ENCODE assay signal across 21 mouse cellular contexts in genomic region chr9:61059225-61059624, GRCm38 (mm10).
DNase-seq lines count a peak whose midpoint lies in the region; ATAC-seq and TF ChIP-seq lines count a peak whose summit lies in the region.
"Had no signal": no experiment of that assay in that cellular context is flagged by ENCODE, and none has a peak within 500 bp of the region (broad histone marks: within the 10 kb centered on the region; RNA-seq: fewer than 3 reads in every experiment).

No protein-coding gene starts in this region.

- no peak overlapping the region for H3K9ac ChIP-seq in heart, postnatal 0 days (replicated peaks; ENCODE audit: low read depth, low read length)
- H3K9ac ChIP-seq in liver, adult 2 months (ENCODE audit: low read depth, low read length) = no peak overlapping the region
- no peak overlapping the region for H3K9ac ChIP-seq in liver, embryonic 12.5 days
- no peak overlapping the region for H3K9ac ChIP-seq in MEL (ENCODE audit: control insufficient read depth, low read depth, low read length, poor library complexity, severe bottlenecking)
- H3K9ac ChIP-seq: heart, embryonic 15.5 days; kidney, embryonic 15.5 days; limb, embryonic 15.5 days had no signal

- no peak overlapping the region for H3K27ac ChIP-seq in heart, postnatal 0 days (ENCODE audit: low read depth)
- no peak overlapping the region for H3K27ac ChIP-seq in liver, adult 2 months (replicated peaks; ENCODE audit: insufficient read depth, low read depth, low read length)
- H3K27ac ChIP-seq in liver, embryonic 12.5 days = no peak overlapping the region
- no peak overlapping the region for H3K27ac ChIP-seq in MEL (ENCODE audit: control insufficient read depth, low read depth, low read length)
- H3K27ac ChIP-seq: heart, embryonic 15.5 days; hindbrain, embryonic 10.5 days; kidney, embryonic 15.5 days; limb, embryonic 15.5 days had no signal

- no peak for TF ChIP-seq EP300 in heart, postnatal 0 days (IDR thresholded peaks at IDR 0.05; ENCODE audit: low read depth)
- no peak for TF ChIP-seq EP300 in MEL (IDR thresholded peaks at IDR 0.05; ENCODE audit: low read depth in 1 of 2, low read length in 2 of 2)

- no peak for ATAC-seq in heart, postnatal 0 days (ENCODE audit: insufficient read depth, low read depth)
- ATAC-seq in liver, embryonic 12.5 days = no peak
- no peak for ATAC-seq in cerebellum, adult (ENCODE audit: insufficient number of reproducible peaks, low FRiP score, low TSS enrichment)
- ATAC-seq: activated CD4-positive, CD25-positive, alpha-beta regulatory T cell, adult 4 months; inflammation-experienced regulatory T-cells, adult 6 months had no signal

- H3K27me3 ChIP-seq in heart, postnatal 0 days (ENCODE audit: control insufficient read depth, insufficient read depth, low read length) = peaks cover 20% of the 10 kb centered on the region
- no peaks in the 10 kb centered on the region for H3K27me3 ChIP-seq in liver, adult 2 months (ENCODE audit: control insufficient read depth, insufficient read depth, low read length)
- H3K27me3 ChIP-seq in liver, embryonic 12.5 days (replicated peaks) = peaks cover 14% of the 10 kb centered on the region
- H3K27me3 ChIP-seq in MEL (ENCODE audit: control insufficient read depth in 1 of 2, insufficient read depth in 2 of 2, low read length in 2 of 2) = no peaks in the 10 kb centered on the region

- no peaks in the 10 kb centered on the region for H3K79me2 ChIP-seq in liver, adult 2 months (ENCODE audit: control insufficient read depth, insufficient read depth, low read length)
- H3K79me2 ChIP-seq in MEL (ENCODE audit: control insufficient read depth, insufficient read depth, low read length, poor library complexity) = no peaks in the 10 kb centered on the region

- no peak for DNase-seq in heart, postnatal 0 days (ENCODE audit: low spot score)
- DNase-seq in heart, postnatal 14 days = no peak
- DNase-seq in liver, adult 2 months (ENCODE audit: extremely low read depth, low read depth, low spot score) = no peak
- DNase-seq in A20 (ENCODE audit: low read depth, low spot score) = peak; percentile 10
- peak; percentile 23 for DNase-seq in MEL (ENCODE audit: low read depth, low spot score)
- DNase-seq: adrenal gland, postnatal 14 days; cerebellum, adult 11-12 months; cerebellum, postnatal 14 days; embryo, embryonic 11 days; lung, postnatal 10 days; midbrain, embryonic 14.5 days; thymus, adult 2 months had no signal

- peaks cover 11% of the 10 kb centered on the region for H3K9me3 ChIP-seq in heart, postnatal 0 days (replicated peaks; ENCODE audit: control insufficient read depth, low read length)
- 0 out of 2 replicates have a peak, but pooled peaks cover 7% of the 10 kb centered on the region for H3K9me3 ChIP-seq in liver, embryonic 12.5 days (replicated peaks)
- H3K9me3 ChIP-seq in MEL (replicated peaks; ENCODE audit: insufficient read depth, low read length) = no peaks in the 10 kb centered on the region
- H3K9me3 ChIP-seq: heart, embryonic 15.5 days; kidney, embryonic 15.5 days; limb, embryonic 15.5 days had no signal

- H3K4me3 ChIP-seq in heart, postnatal 0 days (ENCODE audit: low read depth, low read length) = no peak overlapping the region
- H3K4me3 ChIP-seq in liver, adult 2 months (ENCODE audit: insufficient read depth, low read depth, low read length) = no peak overlapping the region
- H3K4me3 ChIP-seq in liver, embryonic 12.5 days = no peak overlapping the region
- no peak overlapping the region for H3K4me3 ChIP-seq in MEL (ENCODE audit: control insufficient read depth in 1 of 2, insufficient read depth in 1 of 2, low read depth in 2 of 2, low read length in 2 of 2)
- H3K4me3 ChIP-seq: heart, embryonic 15.5 days; hindbrain, embryonic 10.5 days; kidney, embryonic 15.5 days; limb, embryonic 15.5 days; myocyte had no signal

- 0 out of 2 replicates have a peak, but pooled peaks have one; percentile 5 for TF ChIP-seq CTCF in heart, postnatal 0 days (IDR thresholded peaks at IDR 0.05; ENCODE audit: low read depth)
- TF ChIP-seq CTCF in liver, adult 2 months (IDR thresholded peaks at IDR 0.05; ENCODE audit: low read depth, low read length) = peak; percentile 11; the same call in 1 of the 2 replicates
- peak; percentile 26 to 33 (median 31); a peak in 4 of 6 replicates for TF ChIP-seq CTCF in MEL (IDR thresholded peaks at IDR 0.05 in 2 of 3, conservative IDR thresholded peaks at IDR 0.05 in 1 of 3; ENCODE audit: control insufficient read depth in 1 of 3, insufficient read depth in 1 of 3, low read depth in 2 of 3, low read length in 3 of 3, poor library complexity in 1 of 3, severe bottlenecking in 1 of 3)

- H3K36me3 ChIP-seq in heart, postnatal 0 days (replicated peaks; ENCODE audit: control insufficient read depth, insufficient read depth, low read length) = no peaks in the 10 kb centered on the region
- H3K36me3 ChIP-seq in liver, adult 2 months (ENCODE audit: control insufficient read depth, insufficient read depth, low read length) = no peaks in the 10 kb centered on the region
- no peaks in the 10 kb centered on the region for H3K36me3 ChIP-seq in liver, embryonic 12.5 days
- peaks cover 0 to 7% of the 10 kb centered on the region in 2 experiments; a peak in 2 of 4 replicates for H3K36me3 ChIP-seq in MEL (ENCODE audit: control insufficient read depth in 1 of 2, insufficient read depth in 2 of 2, low read length in 2 of 2)
- H3K36me3 ChIP-seq: heart, embryonic 15.5 days; hindbrain, embryonic 10.5 days; kidney, embryonic 15.5 days; limb, embryonic 15.5 days had no signal

- no peak for TF ChIP-seq POLR2A in liver, adult 2 months (IDR thresholded peaks at IDR 0.05; ENCODE audit: extremely low read depth, insufficient read depth, low read length)
- TF ChIP-seq POLR2A in MEL (IDR thresholded peaks at IDR 0.05; ENCODE audit: control insufficient read depth in 1 of 2, insufficient read depth in 1 of 2, low read depth in 1 of 2, low read length in 2 of 2, poor library complexity in 1 of 2) = no peak

- no peak overlapping the region for H3K4me2 ChIP-seq in heart, postnatal 0 days (ENCODE audit: low read depth, low read length)
- no peak overlapping the region for H3K4me2 ChIP-seq in liver, embryonic 12.5 days
- H3K4me2 ChIP-seq: heart, embryonic 15.5 days; kidney, embryonic 15.5 days; limb, embryonic 15.5 days had no signal

- TF ChIP-seq RAD21 in MEL (IDR thresholded peaks at IDR 0.05; ENCODE audit: low read depth, low read length) = peak; percentile 20

- intact Hi-C loops in heart, postnatal 14 days (cut with DNase I) = no loop called here

- H3K4me1 ChIP-seq in heart, postnatal 0 days (ENCODE audit: control insufficient read depth, insufficient read depth) = peaks cover 8% of the 10 kb centered on the region; the same call in 1 of the 2 replicates
- no peaks in the 10 kb centered on the region for H3K4me1 ChIP-seq in liver, adult 2 months (ENCODE audit: control insufficient read depth, insufficient read depth, low read length)
- peaks cover 13% of the 10 kb centered on the region for H3K4me1 ChIP-seq in liver, embryonic 12.5 days
- peaks cover 0 to 23% of the 10 kb centered on the region in 2 experiments; a peak in 2 of 4 replicates for H3K4me1 ChIP-seq in MEL (ENCODE audit: control insufficient read depth in 1 of 2, insufficient read depth in 2 of 2, low read length in 2 of 2)

TF ChIP-seq in MEL, 35 proteins besides CTCF, POLR2A, EP300 and RAD21:
- no peak for TF ChIP-seq ZNF384 (IDR thresholded peaks at IDR 0.05; ENCODE audit: low read depth, low read length)
- TF ChIP-seq SMC3 (IDR thresholded peaks at IDR 0.05; ENCODE audit: low read depth, low read length) = peak; percentile 31
TF ChIP-seq in MEL: peak in this region for 1.

Comparison
In these comparisons a context has a peak if more than half of its experiments do, and no peak if none do; other contexts are left out.
1. DNase-seq: peak in A20 (single experiment) and MEL (single experiment); none in heart, postnatal 0 days (single experiment), heart, postnatal 14 days (0 of 2) and liver, adult 2 months (single experiment).
2. Peak in every context shown above with its lines, with median percentiles within 50 percentile points of each other: CTCF ChIP-seq.